Mouse (Mus musculus): Measurements from ENCODE around the gene Pex11g.

- TF ChIP-seq CTCF (IDR thresholded peaks at IDR 0.05; ENCODE audit: low read depth, low read length) (no peak), POLR2A (IDR thresholded peaks at IDR 0.05; ENCODE audit: insufficient read depth, low read length) (no peak)
Observed at GRCm38 (mm10) chr8:3416846-3417245, 50.6 kb downstream of the Pex11g start.
